Mouse (Mus musculus): ENCODE measurements around the gene 2410004P03Rik. TPM values are rescaled to one million over a fixed set of nuclear protein-coding genes. Genes with fewer than 3 reads are reported as not detected.

2410004P03Rik gene
- polyA plus RNA-seq, 1 experiment = 0.02 TPM

GRCm38 (mm10) chr12:17037053-17037610 lies 25.6 kb upstream of the 2410004P03Rik start:
- no peak overlapping the region for H3K27ac ChIP-seq (ENCODE audit: insufficient read depth, low read depth, low read length)
- H3K27me3 ChIP-seq (replicated peaks; ENCODE audit: control insufficient read depth, insufficient read depth, low read length) = no peaks in the 10 kb centered on the region
- no peaks in the 10 kb centered on the region for H3K4me1 ChIP-seq (ENCODE audit: control insufficient read depth, insufficient read depth, low read length)
- no peak for DNase-seq
- H3K36me3 ChIP-seq (ENCODE audit: control insufficient read depth, insufficient read depth, low read length) = no peaks in the 10 kb centered on the region
- TF ChIP-seq POLR2A (IDR thresholded peaks at IDR 0.05; ENCODE audit: low read depth, low read length) (no peak), CTCF (conservative IDR thresholded peaks at IDR 0.05; ENCODE audit: insufficient read depth, insufficient read length, low read depth, low read length) (no peak)
- 53% methylated on average over 14 of the region's 14 CpGs for WGBS
- H3K4me3 ChIP-seq (ENCODE audit: insufficient read depth, low read depth, low read length) = no peak overlapping the region

GRCm38 (mm10) chr12:17036532-17036931 lies 25.0 kb upstream of the 2410004P03Rik start:
- Histone ChIP-seq H3K4me1 (ENCODE audit: control insufficient read depth, insufficient read depth, low read length) (no peaks in the 10 kb centered on the region), H3K36me3 (ENCODE audit: control insufficient read depth, insufficient read depth, low read length) (no peaks in the 10 kb centered on the region), H3K4me3 (ENCODE audit: insufficient read depth, low read depth, low read length) (no peak overlapping the region), H3K27ac (ENCODE audit: insufficient read depth, low read depth, low read length) (no peak overlapping the region), H3K27me3 (replicated peaks; ENCODE audit: control insufficient read depth, insufficient read depth, low read length) (no peaks in the 10 kb centered on the region; the same call in 1 of the 2 replicates)
- WGBS = 40% methylated on average over 9 of the region's 9 CpGs
- TF ChIP-seq CTCF (conservative IDR thresholded peaks at IDR 0.05; ENCODE audit: insufficient read depth, insufficient read length, low read depth, low read length) (no peak), POLR2A (IDR thresholded peaks at IDR 0.05; ENCODE audit: low read depth, low read length) (no peak)
- no peak for DNase-seq

- peak; percentile 22 for DNase-seq
- H3K36me3 ChIP-seq (ENCODE audit: control insufficient read depth, insufficient read depth, low read length) = no peaks in the 10 kb centered on the region
- H3K4me3 ChIP-seq (ENCODE audit: insufficient read depth, low read depth, low read length) = no peak overlapping the region
- no peaks in the 10 kb centered on the region; the same call in 1 of the 2 replicates for H3K27me3 ChIP-seq (replicated peaks; ENCODE audit: control insufficient read depth, insufficient read depth, low read length)
- TF ChIP-seq POLR2A (IDR thresholded peaks at IDR 0.05; ENCODE audit: low read depth, low read length) (no peak), CTCF (conservative IDR thresholded peaks at IDR 0.05; ENCODE audit: insufficient read depth, insufficient read length, low read depth, low read length) (peak; percentile 36; the same call in 1 of the 2 replicates)
- no peaks in the 10 kb centered on the region for H3K4me1 ChIP-seq (ENCODE audit: control insufficient read depth, insufficient read depth, low read length)
- no peak overlapping the region for H3K27ac ChIP-seq (ENCODE audit: insufficient read depth, low read depth, low read length)
- WGBS = 54% methylated on average over 2 of the region's 2 CpGs
These were observed 23.6 kb upstream of the 2410004P03Rik start for GRCm38 (mm10) chr12:17035128-17035527.

GRCm38 (mm10) chr12:17034671-17035070 lies 23.1 kb upstream of the 2410004P03Rik start:
- H3K4me1 ChIP-seq (ENCODE audit: control insufficient read depth, insufficient read depth, low read length) = no peaks in the 10 kb centered on the region
- TF ChIP-seq CTCF (conservative IDR thresholded peaks at IDR 0.05; ENCODE audit: insufficient read depth, insufficient read length, low read depth, low read length) (no peak), POLR2A (IDR thresholded peaks at IDR 0.05; ENCODE audit: low read depth, low read length) (no peak)
- H3K27me3 ChIP-seq (replicated peaks; ENCODE audit: control insufficient read depth, insufficient read depth, low read length) = no peaks in the 10 kb centered on the region; the same call in 1 of the 2 replicates
- no peak for DNase-seq
- no peak overlapping the region for H3K4me3 ChIP-seq (ENCODE audit: insufficient read depth, low read depth, low read length)
- 59% methylated on average over 5 of the region's 5 CpGs for WGBS
- no peak overlapping the region for H3K27ac ChIP-seq (ENCODE audit: insufficient read depth, low read depth, low read length)
- no peaks in the 10 kb centered on the region for H3K36me3 ChIP-seq (ENCODE audit: control insufficient read depth, insufficient read depth, low read length)

- H3K36me3 ChIP-seq (ENCODE audit: control insufficient read depth, insufficient read depth, low read length) = no peaks in the 10 kb centered on the region
- H3K27me3 ChIP-seq (replicated peaks; ENCODE audit: control insufficient read depth, insufficient read depth, low read length) = no peaks in the 10 kb centered on the region; the same call in 1 of the 2 replicates
- H3K4me3 ChIP-seq (ENCODE audit: insufficient read depth, low read depth, low read length) = no peak overlapping the region
- TF ChIP-seq CTCF (conservative IDR thresholded peaks at IDR 0.05; ENCODE audit: insufficient read depth, insufficient read length, low read depth, low read length) (no peak), POLR2A (IDR thresholded peaks at IDR 0.05; ENCODE audit: low read depth, low read length) (no peak)
- H3K4me1 ChIP-seq (ENCODE audit: control insufficient read depth, insufficient read depth, low read length) = no peaks in the 10 kb centered on the region
- WGBS = 71% methylated on average over 9 of the region's 9 CpGs
- H3K27ac ChIP-seq (ENCODE audit: insufficient read depth, low read depth, low read length) = no peak overlapping the region
- no peak for DNase-seq
These were observed 21.9 kb upstream of the 2410004P03Rik start for GRCm38 (mm10) chr12:17033464-17033841.

GRCm38 (mm10) chr12:17032694-17033463 lies 21.4 kb upstream of the 2410004P03Rik start:
- Histone ChIP-seq H3K27ac (ENCODE audit: insufficient read depth, low read depth, low read length) (no peak overlapping the region), H3K36me3 (ENCODE audit: control insufficient read depth, insufficient read depth, low read length) (no peaks in the 10 kb centered on the region), H3K4me1 (ENCODE audit: control insufficient read depth, insufficient read depth, low read length) (no peaks in the 10 kb centered on the region), H3K4me3 (ENCODE audit: insufficient read depth, low read depth, low read length) (no peak overlapping the region), H3K27me3 (replicated peaks; ENCODE audit: control insufficient read depth, insufficient read depth, low read length) (no peaks in the 10 kb centered on the region; the same call in 1 of the 2 replicates)
- 36% methylated on average over 13 of the region's 13 CpGs for WGBS
- peak; percentile 62 for DNase-seq
- TF ChIP-seq POLR2A (IDR thresholded peaks at IDR 0.05; ENCODE audit: low read depth, low read length) = no peak
- peak; percentile 64 for TF ChIP-seq CTCF (conservative IDR thresholded peaks at IDR 0.05; ENCODE audit: insufficient read depth, insufficient read length, low read depth, low read length)

GRCm38 (mm10) chr12:17024554-17025110 lies 13.1 kb upstream of the 2410004P03Rik start:
- TF ChIP-seq CTCF (conservative IDR thresholded peaks at IDR 0.05; ENCODE audit: insufficient read depth, insufficient read length, low read depth, low read length) (no peak), POLR2A (IDR thresholded peaks at IDR 0.05; ENCODE audit: low read depth, low read length) (no peak)
- H3K27me3 ChIP-seq (replicated peaks; ENCODE audit: control insufficient read depth, insufficient read depth, low read length) = no peaks in the 10 kb centered on the region
- no peaks in the 10 kb centered on the region for H3K4me1 ChIP-seq (ENCODE audit: control insufficient read depth, insufficient read depth, low read length)
- WGBS = 83% methylated on average over 6 of the region's 6 CpGs
- no peaks in the 10 kb centered on the region for H3K36me3 ChIP-seq (ENCODE audit: control insufficient read depth, insufficient read depth, low read length)
- H3K4me3 ChIP-seq (ENCODE audit: insufficient read depth, low read depth, low read length) = no peak overlapping the region
- no peak overlapping the region for H3K27ac ChIP-seq (ENCODE audit: insufficient read depth, low read depth, low read length)
- DNase-seq = no peak
